Mouse (Mus musculus) bone marrow, adult 2 months (tissue): ENCODE results near the gene 4930474N05Rik.

Experiments used
- CTCF ChIP-seq: fragments of 200-500 bp; IDR thresholded peaks from 2 replicates; pipeline ENCODE4 v1.5.1; 2011; ENCODE audit warnings: low read length, control low read depth; ENCODE audit not compliant: control insufficient read depth, insufficient read depth
- POLR2A ChIP-seq: fragments of 200-500 bp; IDR thresholded peaks from 2 replicates; pipeline ENCODE4 v1.6.1; 2011; ENCODE audit warnings: low read depth, mild to moderate bottlenecking, control low read depth, low read length, borderline replicate concordance; ENCODE audit not compliant: control insufficient read depth

- TF ChIP-seq POLR2A = no peak
- no peak for TF ChIP-seq CTCF
Measured at GRCm38 (mm10) chr14:36094617-36095016, at the start of gene 4930474N05Rik.
